Mouse (Mus musculus) spleen, postnatal 4 days (tissue): ENCODE results near the gene Ispd.

ENCODE experiments used
- DNase-seq, 2 experiments: peaks; one replicate each; pipeline ENCODE4 v3.0.0; 2022; ENCODE audit warnings: low spot score in 2 of 2

Gene Ispd

DNA sequence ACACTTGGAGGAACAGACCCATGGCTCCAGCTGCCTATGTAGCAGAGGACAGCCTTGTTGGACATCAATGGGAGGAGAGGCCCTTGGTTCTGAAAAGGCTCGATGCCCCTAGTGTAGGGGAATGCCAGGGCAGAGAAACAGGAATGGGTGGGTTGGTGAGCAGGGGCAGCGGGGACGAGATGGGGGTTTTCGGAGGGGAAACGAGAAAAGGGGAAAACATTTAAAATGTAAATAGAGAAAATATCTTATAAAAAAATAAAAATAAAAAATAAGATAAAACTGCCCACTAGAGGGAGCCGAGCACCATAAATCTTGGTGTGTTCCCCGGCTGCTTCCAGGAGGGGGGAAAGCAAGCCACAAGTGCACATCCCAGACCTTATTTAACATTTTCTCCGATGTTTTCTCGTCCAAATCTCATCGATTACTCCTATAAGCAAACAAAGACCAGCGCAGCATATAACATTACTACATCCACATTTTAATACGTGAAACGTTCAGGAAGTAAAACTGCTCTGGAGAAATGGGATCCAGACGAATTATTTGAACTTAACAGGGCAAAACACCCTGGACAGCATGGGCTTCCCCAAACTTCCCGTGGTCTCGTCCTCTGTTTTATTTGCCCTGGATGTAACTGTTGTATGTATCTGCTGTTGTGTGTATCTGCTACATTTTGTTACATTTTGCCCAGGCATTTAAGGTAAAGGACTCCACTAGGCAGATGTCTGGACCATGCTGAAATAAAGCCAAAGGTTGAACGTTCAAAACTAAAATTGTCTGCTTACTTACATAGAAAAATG lies 332.8 kb downstream of the Ispd start:
- no peak for DNase-seq

DNA sequence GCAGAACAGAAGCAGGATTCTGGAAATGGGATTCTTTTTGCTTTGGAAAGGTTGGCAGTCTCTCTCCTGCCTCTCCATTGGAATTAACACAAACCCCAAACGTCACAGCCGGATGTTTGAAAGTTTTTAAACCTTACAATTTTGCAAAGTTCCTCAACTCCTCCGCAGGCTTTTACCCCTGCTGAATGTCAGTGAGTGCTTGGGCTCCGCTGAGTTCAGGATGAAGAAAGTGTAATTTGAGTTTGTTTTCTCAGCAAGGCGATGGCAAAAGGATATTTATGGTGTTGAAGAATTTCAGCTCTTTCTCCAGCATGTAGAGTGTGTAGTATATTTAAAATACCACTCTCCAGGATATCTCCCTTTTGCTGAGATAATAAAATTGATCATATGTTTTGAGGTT lies 336.3 kb downstream of the Ispd start:
- no peak for DNase-seq

DNA sequence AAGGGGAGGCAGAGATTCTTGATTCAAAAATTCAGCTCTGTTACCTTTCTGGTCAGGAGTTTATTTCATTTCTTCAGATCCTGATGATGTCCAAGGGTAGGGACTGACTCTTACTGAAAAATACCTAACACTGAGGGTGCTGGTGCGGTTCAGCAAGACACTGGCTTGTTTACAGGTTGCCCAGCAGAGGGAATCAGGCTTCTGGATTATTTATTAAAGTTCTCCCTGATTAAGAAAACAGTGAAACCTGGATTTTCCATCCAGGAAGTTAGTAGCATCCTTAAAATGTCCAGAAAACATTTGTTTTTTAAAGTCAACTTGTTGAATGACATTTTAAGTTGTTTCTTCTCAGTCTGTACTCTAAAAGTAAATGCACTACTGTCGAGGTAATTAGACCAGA lies 337.2 kb downstream of the Ispd start:
- no peak for DNase-seq

GRCm38 (mm10) chr12:36719074-36719473 lies 337.8 kb downstream of the Ispd start:
- DNase-seq: no peak

- no peak for DNase-seq
Measured at GRCm38 (mm10) chr12:36720779-36721178, 339.5 kb downstream of the Ispd start.

- DNase-seq: no peak
Measured at GRCm38 (mm10) chr12:36721223-36721622, 340.0 kb downstream of the Ispd start.

- DNase-seq: no peak
Measured at GRCm38 (mm10) chr12:36722754-36723153, 341.5 kb downstream of the Ispd start.

GRCm38 (mm10) chr12:36723302-36723701 lies 342.1 kb downstream of the Ispd start:
- DNase-seq: no peak

DNA sequence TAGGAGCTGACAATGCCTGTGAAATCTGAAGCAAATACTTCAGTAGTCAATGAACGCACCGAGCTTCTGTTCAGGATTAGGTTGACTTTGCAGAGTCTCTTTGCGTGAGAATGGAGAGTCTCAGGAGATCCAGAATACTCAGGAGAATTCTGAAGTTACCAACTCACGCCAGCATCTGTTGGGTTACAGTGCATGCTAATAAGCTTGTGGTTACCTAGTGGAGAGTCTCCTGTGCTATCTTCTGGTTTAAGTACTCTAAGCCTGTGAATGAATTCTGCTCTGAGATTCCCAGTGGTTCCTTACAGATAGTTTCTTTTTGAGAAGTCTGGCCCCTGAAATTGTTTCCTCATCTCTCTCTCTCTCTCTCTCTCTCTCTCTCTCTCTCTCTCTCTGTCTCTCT lies 343.0 kb downstream of the Ispd start:
- no peak for DNase-seq

- DNase-seq: no peak
Measured at GRCm38 (mm10) chr12:36725250-36725649, 344.0 kb downstream of the Ispd start.

DNA sequence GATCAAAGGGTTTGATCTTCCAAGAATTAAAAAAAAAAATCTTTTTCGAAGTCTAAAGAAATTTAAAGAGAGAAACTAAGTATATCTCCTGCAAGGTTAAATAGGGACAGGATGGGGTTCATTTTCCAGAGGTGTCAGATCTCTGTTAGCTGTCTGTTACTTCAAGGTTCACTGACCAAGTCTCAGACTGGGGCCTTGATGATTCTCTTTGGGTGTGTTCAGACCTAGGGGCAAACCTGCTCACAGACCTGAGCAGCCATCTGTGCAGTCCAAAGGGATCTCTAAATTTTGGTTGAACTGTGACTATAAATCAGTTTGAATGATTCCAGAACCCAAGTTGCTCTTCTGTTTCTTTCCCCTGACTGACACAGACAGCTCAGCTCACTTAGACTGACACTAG lies 344.8 kb downstream of the Ispd start:
- DNase-seq: no peak

GRCm38 (mm10) chr12:36733673-36734371 lies 352.6 kb downstream of the Ispd start:
- no peak for DNase-seq
